Mouse (Mus musculus) kidney, adult 18-20 months (tissue): ENCODE measurements around the gene Ttc30a2.

Source experiments
- DNase-seq: peaks from one replicate; pipeline ENCODE4 v3.0.0; 2021

Ttc30a2 gene

GRCm38 (mm10) chr2:75926061-75926460 is 51.9 kb downstream of the Ttc30a2 start:
- no peak for DNase-seq
